Mouse (Mus musculus) E14TG2a.4 (cell line): Measurements from ENCODE around the gene Pdzrn3.

Experiments
- CTCF ChIP-seq: conservative IDR thresholded peaks from 2 replicates; pipeline ENCODE4 v1.5.1; 2014; ENCODE audit warnings: low read length
- POU5F1 ChIP-seq: IDR thresholded peaks from 2 replicates; pipeline ENCODE4 v1.6.1; 2014; ENCODE audit warnings: low read length, borderline replicate concordance

DNA sequence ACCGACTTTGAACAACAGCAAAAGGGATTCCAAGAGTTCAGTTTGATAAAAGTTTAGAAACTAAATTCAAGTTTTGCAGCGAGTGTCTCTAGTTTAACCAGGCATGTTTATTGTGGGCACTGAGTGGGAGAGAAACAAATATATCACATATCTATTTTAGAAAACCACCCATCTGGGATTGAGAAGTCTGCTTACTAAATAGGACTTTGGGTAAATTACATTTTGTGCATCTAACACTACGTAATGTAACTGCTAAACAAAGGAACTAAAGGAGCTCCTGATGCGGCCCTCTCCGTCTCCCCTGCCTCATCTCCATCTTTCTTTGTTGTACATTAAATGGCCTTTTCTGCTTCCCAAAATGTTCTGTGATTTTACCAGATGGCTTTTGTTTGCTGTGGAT is 40.5 kb upstream of the Pdzrn3 start:
- TF ChIP-seq CTCF: no peak
- no peak for TF ChIP-seq POU5F1
